Mouse (Mus musculus) thymus, adult 2 months (tissue): ENCODE measurements around the gene Gm20388.

Experiments used
- CTCF ChIP-seq: fragments of 200-500 bp; IDR thresholded peaks from 2 replicates; pipeline ENCODE4 v1.5.1; 2012; ENCODE audit warnings: mild to moderate bottlenecking, control low read depth, low read length, moderate library complexity, borderline replicate concordance; ENCODE audit not compliant: control insufficient read depth, poor library complexity, insufficient read depth; ENCODE audit errors: extremely low read depth
- POLR2A ChIP-seq: fragments of 200-500 bp; IDR thresholded peaks from 2 replicates; pipeline ENCODE4 v1.6.1; 2012; ENCODE audit warnings: mild to moderate bottlenecking, low read length, control low read depth, moderate library complexity; ENCODE audit not compliant: control insufficient read depth, poor library complexity, insufficient read depth; ENCODE audit errors: extremely low read depth

GRCm38 (mm10) chr8:120566681-120567080 is 656.0 kb downstream of the Gm20388 start:
- TF ChIP-seq CTCF (no peak), POLR2A (no peak)
